Mouse (Mus musculus) liver, postnatal 0 days (tissue): ENCODE data around the gene Ube2k.

ENCODE experiments used
- CTCF ChIP-seq: sonication (generic); IDR thresholded peaks from 2 replicates; pipeline ENCODE4 v1.5.1; 2016; ENCODE audit warnings: antibody characterized with exemption, low read depth
- EP300 ChIP-seq: IDR thresholded peaks from 2 replicates; pipeline ENCODE4 v1.6.1; 2016; ENCODE audit warnings: antibody characterized with exemption, low read depth, mild to moderate bottlenecking

DNA sequence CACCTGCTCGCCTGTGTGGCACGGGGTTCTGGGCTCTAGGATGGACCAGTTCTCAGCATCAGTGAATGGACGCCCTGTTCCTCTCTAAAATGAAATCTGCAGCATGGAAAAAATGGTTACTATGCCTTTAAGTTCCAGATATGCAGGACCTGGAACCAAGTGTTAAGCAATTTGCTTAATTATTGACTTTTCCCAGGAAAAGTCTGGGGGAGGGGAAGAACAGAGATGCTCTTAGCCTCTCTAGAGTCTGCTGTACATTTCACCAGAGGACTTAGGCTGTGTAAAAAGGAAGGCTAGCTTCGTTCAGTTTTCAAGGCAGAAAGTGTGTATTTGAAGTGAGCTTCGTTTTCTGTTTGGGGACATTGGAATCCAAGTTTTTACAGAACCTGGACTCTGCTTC, 72.7 kb downstream of the Ube2k start:
- TF ChIP-seq CTCF: no peak
- no peak for TF ChIP-seq EP300
